Mouse (Mus musculus) brain, adult 2 months (tissue): ENCODE measurements around the gene Tbcel.

Experiments used
- DNase-seq: peaks from one replicate; pipeline ENCODE4 v3.0.0; 2011; ENCODE audit warnings: low read depth, low spot score

Tbcel gene

GRCm38 (mm10) chr9:42507709-42508108, at the start of gene Tbcel:
TSS of gene Tbcel (minus strand) at chr9:42507809.
- no peak for DNase-seq

- no peak for DNase-seq
Measured at GRCm38 (mm10) chr9:42555186-42555585, 47.6 kb upstream of the Tbcel start.

GRCm38 (mm10) chr9:42550116-42550515, 42.5 kb upstream of the Tbcel start:
- peak; percentile 77 for DNase-seq

- peak; percentile 47 for DNase-seq
Measured at GRCm38 (mm10) chr9:42548981-42549380, 41.4 kb upstream of the Tbcel start.

GRCm38 (mm10) chr9:42544521-42544920, 36.9 kb upstream of the Tbcel start:
- DNase-seq, result peak; percentile 51

GRCm38 (mm10) chr9:42533491-42533890, 25.9 kb upstream of the Tbcel start:
- DNase-seq, result no peak

GRCm38 (mm10) chr9:42533041-42533440, 25.4 kb upstream of the Tbcel start:
- DNase-seq, result no peak

- DNase-seq, result no peak
Measured at GRCm38 (mm10) chr9:42531951-42532350, 24.3 kb upstream of the Tbcel start.

- peak; percentile 79 for DNase-seq
Measured at GRCm38 (mm10) chr9:42530221-42531152, 22.9 kb upstream of the Tbcel start.

- peak; percentile 80 for DNase-seq
Measured at GRCm38 (mm10) chr9:42520587-42521084, 13.0 kb upstream of the Tbcel start.

- peak; percentile 45 for DNase-seq
Measured at GRCm38 (mm10) chr9:42518163-42518562, 10.6 kb upstream of the Tbcel start.

GRCm38 (mm10) chr9:42513159-42513558, 5.5 kb upstream of the Tbcel start:
- no peak for DNase-seq

- DNase-seq, result no peak
Measured at GRCm38 (mm10) chr9:42512312-42512711, 4.7 kb upstream of the Tbcel start.

- no peak for DNase-seq
Measured at GRCm38 (mm10) chr9:42508235-42508634, 626 bp upstream of the Tbcel start.

- DNase-seq, result no peak
Measured at GRCm38 (mm10) chr9:42507022-42507421, 587 bp downstream of the Tbcel start.

GRCm38 (mm10) chr9:42504971-42505510, 2.6 kb downstream of the Tbcel start:
- no peak for DNase-seq

- DNase-seq, result no peak
Measured at GRCm38 (mm10) chr9:42504559-42504958, 3.0 kb downstream of the Tbcel start.

GRCm38 (mm10) chr9:42503709-42504108, 3.9 kb downstream of the Tbcel start:
- no peak for DNase-seq

GRCm38 (mm10) chr9:42496296-42496695, 11.3 kb downstream of the Tbcel start:
- DNase-seq, result no peak

GRCm38 (mm10) chr9:42491780-42492179, 15.8 kb downstream of the Tbcel start:
- peak; percentile 87 for DNase-seq

- peak; percentile 72 for DNase-seq
Measured at GRCm38 (mm10) chr9:42490589-42491382, 16.8 kb downstream of the Tbcel start.

- no peak for DNase-seq
Measured at GRCm38 (mm10) chr9:42488071-42488470, 19.5 kb downstream of the Tbcel start.
